In genomic region chr12:75753730-75754129, GRCm38 (mm10) we compare ENCODE assay signal across 31 mouse cellular contexts.
"Had no signal": no experiment of that assay in that cellular context is flagged by ENCODE, and none has a peak within 500 bp of the region (broad histone marks: within the 10 kb centered on the region; RNA-seq: fewer than 3 reads in every experiment).

No protein-coding gene starts in this region.

- H3K4me1 ChIP-seq: limb, embryonic 10.5 days; limb, embryonic 12.5 days; limb, embryonic 13.5 days; limb, embryonic 15.5 days; liver, embryonic 15.5 days; lung, embryonic 15.5 days; megakaryocyte, embryonic 14.5 days; midbrain, embryonic 10.5 days; midbrain, embryonic 12.5 days; midbrain, embryonic 13.5 days; midbrain, embryonic 15.5 days; neural tube, embryonic 12.5 days had no signal

- H3K9me3 ChIP-seq: limb, embryonic 10.5 days; limb, embryonic 12.5 days; limb, embryonic 13.5 days; limb, embryonic 15.5 days; liver, embryonic 12.5 days; liver, embryonic 13.5 days; liver, embryonic 15.5 days; lung, embryonic 15.5 days; midbrain, embryonic 10.5 days; midbrain, embryonic 12.5 days; midbrain, embryonic 13.5 days; midbrain, embryonic 15.5 days; neural tube, embryonic 12.5 days had no signal

- H3K9ac ChIP-seq: limb, embryonic 12.5 days; limb, embryonic 13.5 days; limb, embryonic 15.5 days; liver, embryonic 12.5 days; liver, embryonic 13.5 days; liver, embryonic 14.5 days; liver, embryonic 15.5 days; liver, postnatal 0 days; lung, embryonic 14.5 days; lung, embryonic 15.5 days; midbrain, embryonic 12.5 days; midbrain, embryonic 13.5 days; midbrain, embryonic 15.5 days; neural tube, embryonic 12.5 days had no signal

- DNase-seq: left cerebral cortex, postnatal 4 days; liver; liver, embryonic 13.5 days; liver, postnatal 0 days; lung, adult 18-20 months; lung, adult 2 months; lung, embryonic 14.5 days; lung, postnatal 10 days; lung, postnatal 14 days; lung, postnatal 36 days; lung, postnatal 4 days had no signal

- H3K4me2 ChIP-seq: limb, embryonic 12.5 days; limb, embryonic 13.5 days; limb, embryonic 15.5 days; liver, embryonic 11.5 days; liver, embryonic 12.5 days; liver, embryonic 13.5 days; liver, embryonic 15.5 days; lung, embryonic 14.5 days; lung, embryonic 15.5 days; midbrain, embryonic 12.5 days; midbrain, embryonic 13.5 days; midbrain, embryonic 15.5 days; neural tube, embryonic 12.5 days had no signal

- ATAC-seq: liver, embryonic 12.5 days; liver, postnatal 0 days; lung, postnatal 0 days; midbrain, embryonic 13.5 days; midbrain, embryonic 15.5 days; midbrain, embryonic 16.5 days had no signal

- H3K27me3 ChIP-seq: limb, embryonic 12.5 days; limb, embryonic 13.5 days; limb, embryonic 15.5 days; liver, embryonic 13.5 days; liver, embryonic 15.5 days; lung, embryonic 15.5 days; midbrain, embryonic 12.5 days; midbrain, embryonic 13.5 days; midbrain, embryonic 15.5 days; neural tube, embryonic 12.5 days had no signal

- H3K27ac ChIP-seq: left cerebral cortex, adult 2 months; limb, embryonic 10.5 days; limb, embryonic 12.5 days; limb, embryonic 13.5 days; limb, embryonic 15.5 days; liver, embryonic 12.5 days; liver, embryonic 13.5 days; liver, embryonic 14.5 days; liver, embryonic 15.5 days; lung, embryonic 15.5 days; macrophage; midbrain, embryonic 10.5 days; midbrain, embryonic 12.5 days; midbrain, embryonic 13.5 days; midbrain, embryonic 15.5 days; neural tube, embryonic 12.5 days had no signal

- H3K4me3 ChIP-seq: left cerebral cortex, adult 2 months; limb, embryonic 10.5 days; limb, embryonic 12.5 days; limb, embryonic 13.5 days; limb, embryonic 15.5 days; liver, embryonic 12.5 days; liver, embryonic 13.5 days; liver, embryonic 15.5 days; lung, embryonic 15.5 days; megakaryocyte, embryonic 14.5 days; midbrain, embryonic 10.5 days; midbrain, embryonic 12.5 days; midbrain, embryonic 13.5 days; midbrain, embryonic 15.5 days; myocyte; neural tube, embryonic 12.5 days had no signal

- H3K36me3 ChIP-seq: limb, embryonic 10.5 days; limb, embryonic 12.5 days; limb, embryonic 13.5 days; limb, embryonic 15.5 days; liver, embryonic 12.5 days; liver, embryonic 13.5 days; liver, embryonic 15.5 days; lung, embryonic 15.5 days; midbrain, embryonic 10.5 days; midbrain, embryonic 12.5 days; midbrain, embryonic 13.5 days; midbrain, embryonic 15.5 days; neural tube, embryonic 12.5 days had no signal
